Mouse (Mus musculus): ENCODE data around the gene Mpeg1. TPM values are rescaled to one million over a fixed set of nuclear protein-coding genes. Genes with fewer than 3 reads are reported as not detected.

The Mpeg1 gene
- total and polyA plus RNA-seq, 3 experiments: 43.8 to 270 (median 68.0) TPM

DNA sequence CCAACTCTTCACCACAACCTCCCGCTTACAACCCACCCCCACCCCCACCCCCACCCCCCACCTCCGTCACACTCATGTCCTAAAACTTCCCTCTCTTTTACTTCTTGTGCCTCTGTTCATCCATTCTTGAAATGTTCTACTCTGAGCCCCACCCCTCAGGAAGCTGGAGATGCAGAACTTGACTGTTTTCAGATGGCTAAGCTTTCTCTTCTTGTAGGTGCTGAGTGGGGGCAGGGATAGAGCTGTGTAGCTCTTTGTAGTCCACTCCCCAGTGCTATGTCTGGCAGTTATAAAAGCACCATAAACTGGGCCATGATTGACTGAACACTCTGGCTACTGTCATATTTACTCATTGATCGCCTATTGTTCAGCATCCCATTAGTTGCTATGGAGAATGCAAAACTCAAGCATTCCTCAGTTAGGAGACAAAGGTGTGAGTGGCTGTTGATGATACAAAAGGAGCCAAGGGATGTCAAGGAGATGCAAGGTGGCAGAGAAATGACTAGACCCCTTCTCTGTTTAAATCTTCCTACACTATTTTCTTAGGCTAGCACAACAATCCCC, 34.5 kb downstream of the Mpeg1 start:
- H3K4me1 ChIP-seq (ENCODE audit: control insufficient read depth in 1 of 2, insufficient read depth in 2 of 2): peaks cover 5 to 53% of the 10 kb centered on the region in 2 experiments
- TF ChIP-seq POLR2A (IDR thresholded peaks at IDR 0.05; ENCODE audit: low read depth, low read length) (no peak), IRF4 (IDR thresholded peaks at IDR 0.05; ENCODE audit: low read depth, low read length) (no peak), RAD21 (IDR thresholded peaks at IDR 0.05; ENCODE audit: low read depth, low read length) (no peak), MAZ (IDR thresholded peaks at IDR 0.05; ENCODE audit: low read depth, low read length) (no peak), MXI1 (IDR thresholded peaks at IDR 0.05; ENCODE audit: low read depth, low read length) (no peak), UBTF (IDR thresholded peaks at IDR 0.05; ENCODE audit: low read depth, low read length) (no peak), TCF12 (IDR thresholded peaks at IDR 0.05; ENCODE audit: low read depth, low read length) (no peak), CHD2 (IDR thresholded peaks at IDR 0.05; ENCODE audit: low read length) (0 out of 2 replicates have a peak, but pooled peaks have one; percentile 23)
- DNase-seq (ENCODE audit: extremely low read depth): no peak
- no peak overlapping the region for H3K9ac ChIP-seq (ENCODE audit: insufficient read depth, low read depth)
- peaks cover 15% of the 10 kb centered on the region for H3K79me2 ChIP-seq (replicated peaks; ENCODE audit: control insufficient read depth, extremely low read depth, insufficient read depth, poor library complexity, severe bottlenecking)
- in situ Hi-C loops (cut with MboI; ENCODE audit: low pct_ligation_motif_present, low pct_unique_long_range_greater_than_20kb, low sequenced_read_pairs): loop anchor here (5.0 to 25.0 kb wide), 3 partner anchors 63 to 483 kb away; no protein-coding TSS in a partner anchor
- no peak overlapping the region for H3K27ac ChIP-seq (ENCODE audit: insufficient read depth, low read depth)
- peaks cover 25 to 75% of the 10 kb centered on the region in 2 experiments for H3K36me3 ChIP-seq (replicated peaks in 1 of 2; ENCODE audit: control insufficient read depth in 1 of 2, insufficient read depth in 1 of 2, low read length in 1 of 2)
- no peaks in the 10 kb centered on the region for H3K27me3 ChIP-seq (replicated peaks)
- no peak overlapping the region for H3K4me2 ChIP-seq (ENCODE audit: insufficient read depth, low read depth, poor library complexity, severe bottlenecking)
- no peaks in the 10 kb centered on the region for H3K9me3 ChIP-seq (replicated peaks; ENCODE audit: low read length)
- dilution Hi-C loops (cut with MboI; ENCODE audit: extremely low pct_ligation_motif_present, extremely low pct_unique_long_range_greater_than_20kb, low sequenced_read_pairs): no loop called here
- H3K4me3 ChIP-seq (replicated peaks in 1 of 3; ENCODE audit: low read depth in 2 of 3, low read length in 2 of 3, poor library complexity in 1 of 3): no peak overlapping the region

GRCm38 (mm10) chr19:12496241-12496640, 35.7 kb downstream of the Mpeg1 start:
- TF ChIP-seq USF2 (conservative IDR thresholded peaks at IDR 0.05; ENCODE audit: low read depth, low read length): no peak
- TF ChIP-seq IRF4 (IDR thresholded peaks at IDR 0.05; ENCODE audit: low read depth, low read length): no peak
- TF ChIP-seq CHD2 (IDR thresholded peaks at IDR 0.05; ENCODE audit: low read length): no peak
- TF ChIP-seq TCF12 (IDR thresholded peaks at IDR 0.05; ENCODE audit: low read depth, low read length): no peak
- TF ChIP-seq SIN3A (IDR thresholded peaks at IDR 0.05; ENCODE audit: low read length): no peak
- TF ChIP-seq MAZ (IDR thresholded peaks at IDR 0.05; ENCODE audit: low read depth, low read length): no peak
- no peak for TF ChIP-seq MXI1 (IDR thresholded peaks at IDR 0.05; ENCODE audit: low read depth, low read length)
- no peak for TF ChIP-seq ZKSCAN1 (IDR thresholded peaks at IDR 0.05; ENCODE audit: borderline replicate concordance, low read depth, low read length)
- no peak for TF ChIP-seq RAD21 (IDR thresholded peaks at IDR 0.05; ENCODE audit: low read depth, low read length)
- no peak for TF ChIP-seq RCOR1 (conservative IDR thresholded peaks at IDR 0.05; ENCODE audit: low read depth, low read length)
- no peak for TF ChIP-seq TBP (conservative IDR thresholded peaks at IDR 0.05; ENCODE audit: low read depth, low read length)
- TF ChIP-seq MEF2A (IDR thresholded peaks at IDR 0.05; ENCODE audit: borderline replicate concordance, low read depth, low read length): no peak
- Histone ChIP-seq H3K9me3 (replicated peaks; ENCODE audit: low read length) (no peaks in the 10 kb centered on the region), H3K4me2 (ENCODE audit: insufficient read depth, low read depth, poor library complexity, severe bottlenecking) (no peak overlapping the region), H3K4me3 (replicated peaks in 1 of 3; ENCODE audit: low read depth in 2 of 3, low read length in 2 of 3, poor library complexity in 1 of 3) (no peak overlapping the region), H3K27me3 (replicated peaks) (no peaks in the 10 kb centered on the region), H3K36me3 (replicated peaks in 1 of 2; ENCODE audit: control insufficient read depth in 1 of 2, insufficient read depth in 1 of 2, low read length in 1 of 2) (peaks cover 13 to 64% of the 10 kb centered on the region in 2 experiments), H3K79me2 (replicated peaks; ENCODE audit: control insufficient read depth, extremely low read depth, insufficient read depth, poor library complexity, severe bottlenecking) (peaks cover 23% of the 10 kb centered on the region), H3K4me1 (ENCODE audit: control insufficient read depth in 1 of 2, insufficient read depth in 2 of 2) (peaks cover 7 to 53% of the 10 kb centered on the region in 2 experiments), H3K9ac (ENCODE audit: insufficient read depth, low read depth) (no peak overlapping the region), H3K27ac (ENCODE audit: insufficient read depth, low read depth) (no peak overlapping the region)
- DNase-seq (ENCODE audit: extremely low read depth): no peak
- dilution Hi-C loops (cut with MboI; ENCODE audit: extremely low pct_ligation_motif_present, extremely low pct_unique_long_range_greater_than_20kb, low sequenced_read_pairs) (no loop called here), in situ Hi-C loops (cut with MboI; ENCODE audit: low pct_ligation_motif_present, low pct_unique_long_range_greater_than_20kb, low sequenced_read_pairs) (loop anchor here (5.0 to 25.0 kb wide), 3 partner anchors 64 to 484 kb away; no protein-coding TSS in a partner anchor)
